Mouse (Mus musculus): ENCODE data around the gene Foxd1.

- TF ChIP-seq POLR2A (IDR thresholded peaks at IDR 0.05; ENCODE audit: insufficient read depth, low read depth, low read length), result no peak
- TF ChIP-seq CTCF (IDR thresholded peaks at IDR 0.05; ENCODE audit: insufficient read depth, low read depth, low read length), result no peak
Observed at GRCm38 (mm10) chr13:98316140-98316479, 37.9 kb upstream of the Foxd1 start.
